Mouse (Mus musculus) CH12.LX (cell line): ENCODE data around the gene Rem1. TPM values are rescaled to one million over a fixed set of nuclear protein-coding genes. Genes with fewer than 3 reads are reported as not detected.

Source experiments
- DNase-seq: peaks from one replicate; pipeline ENCODE4 v3.0.0-alpha.2; 2013; ENCODE audit errors: extremely low read depth
- H3K27ac ChIP-seq: 2 replicates; pipeline ENCODE4 v1.5.1; 2012; ENCODE audit warnings: low read depth, mild to moderate bottlenecking, control low read depth, moderate library complexity; ENCODE audit not compliant: insufficient read depth
- H3K27me3 ChIP-seq: replicated peaks from 2 replicates; pipeline ENCODE3; 2012; ENCODE audit warnings: inconsistent platforms
- H3K36me3 ChIP-seq, 2 experiments: replicated peaks in 1 of 2; 2 replicates each; pipeline versions ENCODE3 to v1.6.1; 2012; ENCODE audit warnings: inconsistent platforms in 1 of 2, low read length in 1 of 2, mild to moderate bottlenecking in 1 of 2, mixed read lengths in 1 of 2, moderate library complexity in 1 of 2; ENCODE audit not compliant: control insufficient read depth in 1 of 2, insufficient read depth in 1 of 2
- H3K4me1 ChIP-seq, 2 experiments: 2 replicates each; pipeline ENCODE4 v1.6.1; 2012; ENCODE audit warnings: inconsistent platforms in 1 of 2, moderate library complexity in 1 of 2; ENCODE audit not compliant: insufficient read depth in 2 of 2, control insufficient read depth in 1 of 2
- H3K4me2 ChIP-seq: 2 replicates; pipeline ENCODE4 v1.6.1; 2012; ENCODE audit warnings: low read depth, mild to moderate bottlenecking, control low read depth; ENCODE audit not compliant: poor library complexity, insufficient read depth, severe bottlenecking
- H3K4me3 ChIP-seq, 3 experiments: fragments of 150-350 bp in 1 of 3; sonication (generic) in 1 of 3; replicated peaks in 1 of 3; 2 replicates each; pipeline versions ENCODE3 to v1.5.1; 2011 to 2012; ENCODE audit warnings: low read depth in 2 of 3, low read length in 2 of 3, mild to moderate bottlenecking in 2 of 3, moderate library complexity in 2 of 3, control low read depth in 1 of 3, improper control_type of control experiment in 1 of 3, inconsistent platforms in 1 of 3, mixed read lengths in 1 of 3; ENCODE audit not compliant: poor library complexity in 1 of 3
- H3K79me2 ChIP-seq: replicated peaks from 2 replicates; pipeline ENCODE4 v1.6.1; 2012; ENCODE audit warnings: mild to moderate bottlenecking, moderate library complexity; ENCODE audit not compliant: control insufficient read depth, poor library complexity, insufficient read depth, severe bottlenecking; ENCODE audit errors: extremely low read depth
- H3K9ac ChIP-seq: 2 replicates; pipeline ENCODE4 v1.6.1; 2012; ENCODE audit warnings: low read depth, mild to moderate bottlenecking, control low read depth, moderate library complexity; ENCODE audit not compliant: insufficient read depth
- H3K9me3 ChIP-seq: replicated peaks from 2 replicates; pipeline ENCODE3; 2012; ENCODE audit warnings: low read length, inconsistent platforms, mixed read lengths
- CHD1 ChIP-seq: IDR thresholded peaks from 2 replicates; pipeline ENCODE4 v1.6.1; 2012; ENCODE audit warnings: low read depth, low read length, improper control_type of control experiment, inconsistent platforms
- CHD2 ChIP-seq: IDR thresholded peaks from 2 replicates; pipeline ENCODE4 v1.6.1; 2011; ENCODE audit warnings: low read length, improper control_type of control experiment
- CTCF ChIP-seq, 2 experiments: IDR thresholded peaks in 1 of 2; conservative IDR thresholded peaks in 1 of 2; 2 replicates each; pipeline ENCODE4 v1.5.1; 2011 to 2012; ENCODE audit warnings: low read depth in 2 of 2, low read length in 2 of 2, improper control_type of control experiment in 1 of 2, inconsistent platforms in 1 of 2, mild to moderate bottlenecking in 1 of 2, moderate library complexity in 1 of 2
- ELF1 ChIP-seq: IDR thresholded peaks from 2 replicates; pipeline ENCODE4 v1.6.1; 2014; ENCODE audit warnings: low read depth, mild to moderate bottlenecking, inconsistent platforms, low read length, improper control_type of control experiment
- EP300 ChIP-seq: IDR thresholded peaks from 2 replicates; pipeline ENCODE4 v1.6.1; 2011; ENCODE audit warnings: low read length, improper control_type of control experiment
- ETS1 ChIP-seq: conservative IDR thresholded peaks from 2 replicates; pipeline ENCODE4 v1.6.1; 2012; ENCODE audit warnings: low read depth, mild to moderate bottlenecking, inconsistent platforms, low read length, improper control_type of control experiment, moderate library complexity
- GABPA ChIP-seq: IDR thresholded peaks from 2 replicates; pipeline ENCODE4 v1.6.1; 2012; ENCODE audit warnings: low read depth, low read length, improper control_type of control experiment, inconsistent platforms; ENCODE audit not compliant: insufficient replicate concordance
- HCFC1 ChIP-seq: IDR thresholded peaks from 2 replicates; pipeline ENCODE4 v1.6.1; 2012; ENCODE audit warnings: low read depth, mild to moderate bottlenecking, inconsistent platforms, low read length, improper control_type of control experiment
- IRF4 ChIP-seq: IDR thresholded peaks from 2 replicates; pipeline ENCODE4 v1.6.1; 2014; ENCODE audit warnings: low read depth, mild to moderate bottlenecking, inconsistent platforms, low read length, improper control_type of control experiment
- JUN ChIP-seq: IDR thresholded peaks from 2 replicates; pipeline ENCODE4 v1.6.1; 2011; ENCODE audit warnings: low read depth, mild to moderate bottlenecking, low read length, improper control_type of control experiment, moderate library complexity; ENCODE audit not compliant: insufficient read depth
- JUND ChIP-seq: conservative IDR thresholded peaks from 2 replicates; pipeline ENCODE4 v1.6.1; 2011; ENCODE audit warnings: low read depth, low read length, improper control_type of control experiment
- KAT2A ChIP-seq: IDR thresholded peaks from 2 replicates; pipeline ENCODE4 v1.6.1; 2012; ENCODE audit warnings: low read length, improper control_type of control experiment, inconsistent platforms; ENCODE audit not compliant: insufficient replicate concordance
- MAFK ChIP-seq: IDR thresholded peaks from 2 replicates; pipeline ENCODE4 v1.6.1; 2011; ENCODE audit warnings: low read length, improper control_type of control experiment; ENCODE audit not compliant: insufficient replicate concordance
- MAX ChIP-seq: IDR thresholded peaks from 2 replicates; pipeline ENCODE4 v1.6.1; 2011; ENCODE audit warnings: low read length, improper control_type of control experiment
- MAZ ChIP-seq: IDR thresholded peaks from 2 replicates; pipeline ENCODE4 v1.6.1; 2012; ENCODE audit warnings: low read depth, mild to moderate bottlenecking, inconsistent platforms, low read length, improper control_type of control experiment, moderate library complexity
- MEF2A ChIP-seq: IDR thresholded peaks from 2 replicates; pipeline ENCODE4 v1.6.1; 2014; ENCODE audit warnings: low read depth, mild to moderate bottlenecking, inconsistent platforms, low read length, improper control_type of control experiment, borderline replicate concordance
- MYC ChIP-seq: IDR thresholded peaks from 2 replicates; pipeline ENCODE4 v1.6.1; 2011; ENCODE audit warnings: low read depth, mild to moderate bottlenecking, improper control_type of control experiment, low read length
- NELFE ChIP-seq: IDR thresholded peaks from 2 replicates; pipeline ENCODE4 v1.6.1; 2011; ENCODE audit warnings: low read depth, low read length, improper control_type of control experiment
- NRF1 ChIP-seq: IDR thresholded peaks from 2 replicates; pipeline ENCODE4 v1.6.1; 2014; ENCODE audit warnings: low read depth, mild to moderate bottlenecking, inconsistent platforms, low read length, improper control_type of control experiment, moderate library complexity
- PAX5 ChIP-seq: IDR thresholded peaks from 2 replicates; pipeline ENCODE4 v1.6.1; 2012; ENCODE audit warnings: low read length, inconsistent platforms, mixed read lengths
- POLR2A ChIP-seq: IDR thresholded peaks from 2 replicates; pipeline ENCODE4 v1.6.1; 2011; ENCODE audit warnings: low read depth, mild to moderate bottlenecking, improper control_type of control experiment, low read length
- POLR2AphosphoS2 ChIP-seq: IDR thresholded peaks from 2 replicates; pipeline ENCODE4 v1.6.1; 2011; ENCODE audit warnings: low read depth, low read length, improper control_type of control experiment
- RAD21 ChIP-seq: IDR thresholded peaks from 2 replicates; pipeline ENCODE4 v1.6.1; 2011; ENCODE audit warnings: low read depth, mild to moderate bottlenecking, low read length, improper control_type of control experiment, moderate library complexity
- RCOR1 ChIP-seq: conservative IDR thresholded peaks from 2 replicates; pipeline ENCODE4 v1.6.1; 2012; ENCODE audit warnings: low read depth, mild to moderate bottlenecking, inconsistent platforms, low read length, improper control_type of control experiment
- SIN3A ChIP-seq: IDR thresholded peaks from 2 replicates; pipeline ENCODE4 v1.6.1; 2012; ENCODE audit warnings: low read length, improper control_type of control experiment, inconsistent platforms
- SMC3 ChIP-seq: IDR thresholded peaks from 2 replicates; pipeline ENCODE4 v1.6.1; 2011; ENCODE audit warnings: low read depth, low read length, improper control_type of control experiment
- TBP ChIP-seq: conservative IDR thresholded peaks from 2 replicates; pipeline ENCODE4 v1.6.1; 2011; ENCODE audit warnings: low read depth, low read length, improper control_type of control experiment
- TCF12 ChIP-seq: IDR thresholded peaks from 2 replicates; pipeline ENCODE4 v1.6.1; 2014; ENCODE audit warnings: low read depth, mild to moderate bottlenecking, inconsistent platforms, low read length, improper control_type of control experiment
- UBTF ChIP-seq: IDR thresholded peaks from 2 replicates; pipeline ENCODE4 v1.6.1; 2012; ENCODE audit warnings: low read depth, mild to moderate bottlenecking, inconsistent platforms, low read length, improper control_type of control experiment, moderate library complexity
- USF1 ChIP-seq: IDR thresholded peaks from 2 replicates; pipeline ENCODE4 v1.6.1; 2014; ENCODE audit warnings: low read depth, mild to moderate bottlenecking, inconsistent platforms, low read length, improper control_type of control experiment
- USF2 ChIP-seq: conservative IDR thresholded peaks from 2 replicates; pipeline ENCODE4 v1.6.1; 2011; ENCODE audit warnings: low read depth, low read length, improper control_type of control experiment
- ZC3H11A ChIP-seq: IDR thresholded peaks from 2 replicates; pipeline ENCODE4 v1.6.1; 2012; ENCODE audit warnings: low read depth, mild to moderate bottlenecking, inconsistent platforms, low read length, improper control_type of control experiment
- ZKSCAN1 ChIP-seq: IDR thresholded peaks from 2 replicates; pipeline ENCODE4 v1.6.1; 2012; ENCODE audit warnings: low read depth, inconsistent platforms, low read length, improper control_type of control experiment, borderline replicate concordance
- ZMIZ1 ChIP-seq: IDR thresholded peaks from 2 replicates; pipeline ENCODE4 v1.6.1; 2012; ENCODE audit warnings: low read depth, mild to moderate bottlenecking, inconsistent platforms, low read length, improper control_type of control experiment
- dilution Hi-C: fragments of 300-500 bp; cut with MboI; formaldehyde crosslinking; loops from 2 replicates; pipeline ENCODE4 v1.14.3; 2020; ENCODE audit warnings: low sequenced_read_pairs; ENCODE audit not compliant: extremely low pct_unique_long_range_greater_than_20kb, extremely low pct_ligation_motif_present
- in situ Hi-C: fragments of 300-500 bp; cut with MboI; formaldehyde crosslinking; loops from 3 replicates; pipeline ENCODE4 v1.14.3; 2019; ENCODE audit warnings: low sequenced_read_pairs, low pct_ligation_motif_present, low pct_unique_long_range_greater_than_20kb, mixed read lengths
- polyA plus RNA-seq: library from polyadenylated mRNA; unstranded; fragments of >175 nt; gene quantifications from 2 replicates; pipeline ENCODE4 v1.2.1, GENCODE M21; 2012; ENCODE audit warnings: low read depth; ENCODE audit not compliant: insufficient read length
- total RNA-seq, 2 experiments: library from RNA; depleted of rRNA; stranded (reverse); fragments of 300-350 nt in 1 of 2; fragments of >200 nt in 1 of 2; gene quantifications; 2 replicates each; pipeline ENCODE4 v1.2.3; 2012 to 2014

Rem1 gene
- total and polyA plus RNA-seq, 3 experiments: 0.55 to 0.82 (median 0.80) TPM

DNA sequence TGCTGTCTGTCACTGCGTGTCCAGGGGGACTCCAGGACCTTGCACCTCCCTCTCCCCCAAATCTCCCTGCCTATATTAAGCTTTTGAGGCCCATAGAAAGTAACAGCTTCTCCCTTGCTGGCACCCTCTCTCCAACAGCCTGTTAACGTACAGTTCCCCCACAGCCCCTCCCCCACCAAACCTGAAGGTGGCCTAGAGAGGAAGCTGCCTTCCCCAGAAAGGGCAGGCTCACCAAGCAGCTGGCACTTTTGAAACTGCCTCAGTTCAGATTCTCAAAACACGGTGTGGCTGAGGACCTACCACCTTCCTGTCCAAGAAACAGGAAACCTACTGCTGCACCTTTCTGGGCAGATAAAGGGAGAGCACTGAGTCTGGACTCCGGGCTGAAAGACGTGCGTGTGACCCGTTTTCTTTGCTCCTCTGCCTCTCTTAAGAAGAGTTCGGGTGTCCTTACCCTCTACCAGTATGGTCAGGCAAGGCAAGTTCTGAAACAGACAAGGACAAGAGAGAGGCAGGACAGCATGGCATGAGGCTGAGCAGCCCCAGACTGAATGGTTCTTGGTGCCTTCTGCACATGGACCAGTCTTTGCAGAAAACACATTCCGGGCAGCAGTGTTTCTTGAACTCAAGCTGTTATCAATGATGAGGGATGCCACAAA, 44.4 kb downstream of the Rem1 start (continued):
- peak; percentile 41; the same call in 1 of the 2 replicates for TF ChIP-seq ELF1
- no peak for TF ChIP-seq SMC3
- TF ChIP-seq HCFC1: 0 out of 2 replicates have a peak, but pooled peaks have one; percentile 23
- no peak for TF ChIP-seq RAD21
- no peak for TF ChIP-seq ZC3H11A
- TF ChIP-seq MAX: 0 out of 2 replicates have a peak, but pooled peaks have one; percentile 33
- TF ChIP-seq POLR2A: no peak
- peak; percentile 36; the same call in 1 of the 2 replicates for TF ChIP-seq ETS1
- TF ChIP-seq NRF1: no peak
- no peak for TF ChIP-seq ZMIZ1
- TF ChIP-seq CHD2: peak; percentile 85
- TF ChIP-seq IRF4: peak; percentile 51
- TF ChIP-seq NELFE: 0 out of 2 replicates have a peak, but pooled peaks have one; percentile 16
- TF ChIP-seq USF2: no peak
- TF ChIP-seq JUND: no peak
- 0 out of 2 replicates have a peak, but pooled peaks have one; percentile 47 for TF ChIP-seq CHD1
- 0 out of 2 replicates have a peak, but pooled peaks have one; percentile 33 for TF ChIP-seq EP300
- no peak for TF ChIP-seq POLR2AphosphoS2
- TF ChIP-seq PAX5: no peak
- TF ChIP-seq UBTF: 0 out of 2 replicates have a peak, but pooled peaks have one; percentile 65
- TF ChIP-seq, all 38 proteins: peak for 16

DNA sequence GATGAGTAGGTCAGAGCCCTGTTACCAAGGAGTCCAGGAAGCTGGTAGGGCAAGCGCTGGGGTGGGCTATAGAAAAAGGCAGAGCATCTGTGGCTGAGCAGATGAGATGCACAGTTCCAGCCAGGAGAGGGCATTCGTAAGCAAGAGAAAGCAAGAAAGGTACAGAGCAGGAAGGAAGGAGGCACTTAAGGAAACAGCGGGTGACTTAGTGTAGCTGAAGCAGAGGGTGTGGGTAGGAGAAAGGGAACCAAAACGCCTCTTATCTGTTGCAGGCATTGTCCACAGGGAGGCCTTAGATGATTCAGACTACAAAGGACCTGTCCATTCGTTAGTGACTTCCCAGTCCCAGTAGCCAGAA, 44.9 kb downstream of the Rem1 start:
- Histone ChIP-seq H3K36me3 (peaks cover 25 to 44% of the 10 kb centered on the region in 2 experiments), H3K27ac (peak overlapping the region; percentile 80)
- TF ChIP-seq TBP (no peak), POLR2A (no peak), MYC (no peak), RCOR1 (no peak), PAX5 (no peak), JUN (no peak), SIN3A (0 out of 2 replicates have a peak, but pooled peaks have one; percentile 11), KAT2A (no peak), ELF1 (peak; percentile 68), CHD2 (no peak), ZKSCAN1 (no peak), NELFE (0 out of 2 replicates have a peak, but pooled peaks have one; percentile 7), MAZ (no peak), POLR2AphosphoS2 (no peak), MAFK (no peak), CTCF (conservative IDR thresholded peaks at IDR 0.05 in 1 of 2, IDR thresholded peaks at IDR 0.05 in 1 of 2; ENCODE audit: low read depth in 2 of 2, low read length in 2 of 2) (peak in 1 of 2 experiments; percentile 70; a peak in 3 of 4 replicates), USF2 (no peak), MEF2A (no peak), TCF12 (peak; percentile 7; the same call in 1 of the 2 replicates), ZC3H11A (no peak), ZMIZ1 (no peak), USF1 (no peak), SMC3 (peak; percentile 41), UBTF (0 out of 2 replicates have a peak, but pooled peaks have one; percentile 8), EP300 (no peak), JUND (no peak), GABPA (no peak)

More for the DNA sequence above, 44.9 kb downstream of the Rem1 start:
- peak overlapping the region; percentile 90 for H3K4me2 ChIP-seq
- in situ Hi-C loops (no loop called here), dilution Hi-C loops (no loop called here)
- peak; percentile 82 for DNase-seq
- H3K9ac ChIP-seq: peak overlapping the region; percentile 45; the same call in 1 of the 2 replicates
- no peaks in the 10 kb centered on the region for H3K9me3 ChIP-seq
- H3K79me2 ChIP-seq: peaks cover 63% of the 10 kb centered on the region
- H3K27me3 ChIP-seq: no peaks in the 10 kb centered on the region
- peak overlapping the region; percentile 79 to 96 (median 92) for H3K4me3 ChIP-seq
- peaks cover 19 to 53% of the 10 kb centered on the region in 2 experiments for H3K4me1 ChIP-seq
